Mouse (Mus musculus) brain, embryonic 14.5 days (tissue): ENCODE measurements around the gene Zfp866.

Source experiments
- CTCF ChIP-seq: fragments of 200-500 bp; IDR thresholded peaks from 2 replicates; pipeline ENCODE4 v1.5.1; 2012; ENCODE audit warnings: inconsistent platforms, mild to moderate bottlenecking, moderate library complexity, borderline replicate concordance; ENCODE audit not compliant: insufficient read depth, insufficient read length; ENCODE audit errors: extremely low read depth
- POLR2A ChIP-seq: fragments of 200-500 bp; IDR thresholded peaks from 2 replicates; pipeline ENCODE4 v1.6.1; 2012; ENCODE audit warnings: mild to moderate bottlenecking, inconsistent platforms, borderline replicate concordance; ENCODE audit not compliant: poor library complexity, insufficient read depth, insufficient read length, severe bottlenecking; ENCODE audit errors: extremely low read depth

DNA sequence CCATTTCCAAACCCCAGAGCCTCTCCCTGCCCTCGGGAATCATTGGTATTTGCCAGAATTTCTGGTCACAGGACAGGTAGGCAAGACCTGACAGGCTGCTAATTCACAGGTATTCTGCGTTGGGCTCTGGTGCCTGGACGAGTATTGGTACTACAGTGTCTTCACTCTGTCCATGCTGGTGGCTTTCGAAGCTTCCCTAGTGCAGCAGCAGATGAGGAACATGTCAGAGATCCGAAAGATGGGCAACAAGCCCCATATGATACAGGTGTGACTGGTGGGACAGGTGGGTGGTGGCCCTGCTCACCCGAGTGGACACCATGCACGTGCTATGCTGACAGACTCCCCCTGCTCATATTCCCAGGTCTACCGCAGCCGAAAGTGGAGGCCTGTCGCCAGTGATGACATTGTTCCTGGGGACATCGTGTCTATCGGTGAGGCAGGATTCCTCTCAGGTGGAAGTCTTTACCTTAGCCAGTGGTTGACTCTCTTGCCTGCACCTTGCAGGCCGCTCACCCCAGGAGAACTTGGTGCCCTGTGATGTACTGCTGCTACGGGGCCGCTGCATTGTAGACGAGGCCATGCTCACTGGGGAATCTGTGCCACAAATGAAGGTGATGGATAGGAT lies 5.9 kb upstream of the Zfp866 start:
- TF ChIP-seq CTCF (no peak), POLR2A (no peak)
